Mouse (Mus musculus) C2C12 (cell line): ENCODE data around the gene Elovl5.

Experiments
- CEBPB ChIP-seq: IDR thresholded peaks from one replicate; pipeline ENCODE4 v1.6.1; 2011; ENCODE audit warnings: low read depth, mild to moderate bottlenecking, control low read depth, moderate library complexity
- CTCF ChIP-seq: IDR thresholded peaks from one replicate; pipeline ENCODE4 v1.5.1; 2011; ENCODE audit not compliant: control insufficient read depth, insufficient read depth, insufficient read length
- MAX ChIP-seq: IDR thresholded peaks from one replicate; pipeline ENCODE4 v1.6.1; 2011; ENCODE audit warnings: mild to moderate bottlenecking, control low read depth
- MYOG ChIP-seq: IDR thresholded peaks from one replicate; pipeline ENCODE4 v1.6.1; 2011; ENCODE audit not compliant: control insufficient read depth, insufficient read length; ENCODE audit errors: extremely low read depth
- USF1 ChIP-seq: IDR thresholded peaks from one replicate; pipeline ENCODE4 v1.6.1; 2011; ENCODE audit warnings: low read depth, mild to moderate bottlenecking, control low read depth, moderate library complexity

- TF ChIP-seq CTCF = no peak
- no peak for TF ChIP-seq USF1
- TF ChIP-seq MYOG = no peak
- no peak for TF ChIP-seq MAX
- TF ChIP-seq CEBPB = no peak
These were observed 13.0 kb upstream of the Elovl5 start for GRCm38 (mm10) chr9:77904133-77904532.
